Mouse (Mus musculus) stomach, adult 2 months (tissue): ENCODE results near the gene Bex4. TPM values are rescaled to one million over a fixed set of nuclear protein-coding genes. Genes with fewer than 3 reads are reported as not detected.

Source experiments
- polyA plus RNA-seq: library from polyadenylated mRNA; depleted of rRNA; stranded (reverse); fragments of >200 nt; gene quantifications from 2 replicates; pipeline ENCODE4 v1.2.3, GENCODE M21; 2012; rRNA removed

Bex4 gene
- 0.25 and 0.40 TPM in 2 replicates for polyA plus RNA-seq

GRCm38 (mm10) chrX:136138827-136139639 lies at the start of gene Bex4:
Gene Bex4 (plus strand): TSS chrX:136138996.

DNA sequence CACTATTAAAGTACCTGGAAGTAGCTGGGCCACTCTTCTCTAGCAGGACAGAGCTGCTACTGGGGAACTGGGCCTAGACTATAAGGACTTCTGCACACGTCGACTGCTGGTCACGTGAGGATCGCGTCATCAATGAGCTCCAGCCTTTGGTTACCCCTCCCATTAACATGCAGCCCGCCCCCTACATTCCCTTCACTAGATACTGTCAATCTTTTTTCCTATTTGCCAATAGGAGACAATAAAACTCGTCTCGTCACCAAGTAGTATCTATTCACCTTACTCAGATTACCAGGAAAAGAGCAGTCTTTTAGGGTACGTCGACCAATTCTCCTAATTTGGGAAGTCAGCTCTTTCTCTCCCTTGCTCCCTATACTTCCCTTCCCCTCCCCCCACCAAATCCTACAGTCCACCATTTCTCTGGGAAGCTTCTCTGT lies 33.3 kb downstream of the Bex4 start, which contains the start of gene Tceal8:
Gene Tceal8 (minus strand): TSS at position 225 of the 434 bp plus-strand sequence.

Other genes starting within 250 kb of the Bex4 start
- gene Arxes2, start 145.2 kb upstream of the Bex4 start, polyA plus RNA-seq = 1.5 and 1.9 TPM in 2 replicates
- 0.57 and 1.1 TPM in 2 replicates for gene Arxes1, start 105.6 kb upstream of the Bex4 start, polyA plus RNA-seq
- 1.1 and 1.6 TPM in 2 replicates for gene Bex2, start 70.8 kb upstream of the Bex4 start, polyA plus RNA-seq
- gene Nxf3, start 53.7 kb upstream of the Bex4 start, polyA plus RNA-seq = 0.02 and 0.04 TPM in 2 replicates
- gene Tceal8, start 33.3 kb downstream of the Bex4 start, polyA plus RNA-seq = 0.25 and 0.27 TPM in 2 replicates
- 0.28 TPM in 1 of 2 replicates, not detected in the other for gene Tceal5, start 64.9 kb downstream of the Bex4 start, polyA plus RNA-seq
- not detected in 2 replicates for gene Tceal7, start 75.8 kb downstream of the Bex4 start, polyA plus RNA-seq
- gene Bex1, start 76.5 kb downstream of the Bex4 start, polyA plus RNA-seq = 0.24 and 0.53 TPM in 2 replicates
- gene Tceal9, start 106.1 kb downstream of the Bex4 start, polyA plus RNA-seq = 1.8 and 2.1 TPM in 2 replicates
- gene Bex3, start 131.3 kb downstream of the Bex4 start, polyA plus RNA-seq = 7.9 and 8.0 TPM in 2 replicates